Mouse (Mus musculus): Measurements from ENCODE around the gene Ttll12.

- peak; percentile 68 for TF ChIP-seq EP300 (IDR thresholded peaks at IDR 0.05; ENCODE audit: low read depth)
- TF ChIP-seq CTCF (IDR thresholded peaks at IDR 0.05; ENCODE audit: low read depth), result 0 out of 2 replicates have a peak, but pooled peaks have one; percentile 1
Measured at GRCm38 (mm10) chr15:83592260-83593188, 2.4 kb downstream of the Ttll12 start.

Measured in liver, embryonic 14.5 days (tissue).